Mouse (Mus musculus): ENCODE measurements around the gene Manf. TPM values are rescaled to one million over a fixed set of nuclear protein-coding genes. Genes with fewer than 3 reads are reported as not detected.
A peak's percentile ranks its signal among the peaks of the same experiment; 100 is the strongest.

Gene Manf
- total and polyA plus RNA-seq, 3 experiments: 181 to 358 (median 292) TPM

DNA sequence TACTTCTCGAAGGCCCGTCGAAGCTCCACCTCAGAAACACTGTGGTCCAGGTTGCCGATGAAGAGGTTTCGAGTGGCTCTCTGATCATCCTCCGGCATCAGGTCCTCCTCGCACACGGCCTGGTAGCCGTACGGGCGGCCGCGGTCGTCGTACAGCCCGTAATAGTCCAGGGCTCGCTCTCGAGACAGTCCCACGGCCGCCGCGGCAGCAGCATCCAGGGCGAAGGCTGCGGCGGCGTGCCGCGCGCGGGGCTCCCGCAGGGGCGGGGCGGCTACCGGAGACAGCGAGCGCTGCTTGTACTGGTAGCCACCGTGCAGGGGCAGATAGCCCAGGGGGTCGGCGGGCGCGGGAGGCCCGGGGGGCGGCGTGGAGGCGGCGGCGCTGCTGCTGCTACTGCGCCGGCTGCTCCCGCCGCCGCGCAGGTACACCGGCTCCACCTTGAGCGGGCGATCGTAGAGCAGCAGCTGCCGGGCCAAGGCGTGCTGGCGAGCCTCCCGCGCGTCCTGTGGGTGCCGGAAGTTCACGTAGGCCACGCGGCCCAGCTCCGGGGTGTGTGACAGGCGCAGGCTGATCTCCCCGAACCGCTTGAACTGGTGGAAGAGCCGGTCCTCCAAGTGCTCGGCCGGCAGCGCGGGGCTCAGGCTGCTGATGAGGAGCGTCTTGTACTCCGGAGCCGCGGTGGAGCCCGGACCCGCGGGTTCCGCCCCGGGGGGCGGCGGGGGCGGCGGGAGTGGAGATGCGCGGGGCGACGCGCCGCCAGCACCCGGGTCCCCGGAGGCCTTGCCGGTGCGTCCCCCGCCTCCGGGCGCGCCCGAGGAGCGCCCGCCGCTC, 5.7 kb downstream of the Manf start:
- dilution Hi-C loops (cut with MboI; ENCODE audit: extremely low pct_ligation_motif_present, extremely low pct_unique_long_range_greater_than_20kb, low sequenced_read_pairs): no loop called here
- no peak for TF ChIP-seq CHD2 (IDR thresholded peaks at IDR 0.05; ENCODE audit: low read length)
- Histone ChIP-seq H3K79me2 (replicated peaks; ENCODE audit: control insufficient read depth, extremely low read depth, insufficient read depth, poor library complexity, severe bottlenecking) (peaks cover 54% of the 10 kb centered on the region), H3K27ac (ENCODE audit: insufficient read depth, low read depth) (peak overlapping the region; percentile 47; the same call in 1 of the 2 replicates), H3K27me3 (replicated peaks) (no peaks in the 10 kb centered on the region), H3K4me2 (ENCODE audit: insufficient read depth, low read depth, poor library complexity, severe bottlenecking) (peak overlapping the region; percentile 18), H3K4me3 (replicated peaks in 1 of 3; ENCODE audit: low read depth in 2 of 3, low read length in 2 of 3, poor library complexity in 1 of 3) (peak overlapping the region; percentile 59 to 84 (median 84)), H3K9me3 (replicated peaks; ENCODE audit: low read length) (no peaks in the 10 kb centered on the region), H3K4me1 (ENCODE audit: control insufficient read depth in 1 of 2, insufficient read depth in 2 of 2) (peaks cover 23 to 81% of the 10 kb centered on the region in 2 experiments), H3K9ac (ENCODE audit: insufficient read depth, low read depth) (peak overlapping the region; percentile 95), H3K36me3 (replicated peaks in 1 of 2; ENCODE audit: control insufficient read depth in 1 of 2, insufficient read depth in 1 of 2, low read length in 1 of 2) (peaks cover 47 to 72% of the 10 kb centered on the region in 2 experiments)
- in situ Hi-C loops (cut with MboI; ENCODE audit: low pct_ligation_motif_present, low pct_unique_long_range_greater_than_20kb, low sequenced_read_pairs): no loop called here
- peak; percentile 31 for DNase-seq (ENCODE audit: extremely low read depth)

- DNase-seq (ENCODE audit: extremely low read depth): no peak
- no peaks in the 10 kb centered on the region for H3K9me3 ChIP-seq (replicated peaks; ENCODE audit: low read length)
- H3K9ac ChIP-seq (ENCODE audit: insufficient read depth, low read depth): peak overlapping the region; percentile 95; the same call in 1 of the 2 replicates
- no peak overlapping the region for H3K27ac ChIP-seq (ENCODE audit: insufficient read depth, low read depth)
- peaks cover 44 to 70% of the 10 kb centered on the region in 2 experiments for H3K36me3 ChIP-seq (replicated peaks in 1 of 2; ENCODE audit: control insufficient read depth in 1 of 2, insufficient read depth in 1 of 2, low read length in 1 of 2)
- H3K4me3 ChIP-seq (replicated peaks in 1 of 3; ENCODE audit: low read depth in 2 of 3, low read length in 2 of 3, poor library complexity in 1 of 3): peak overlapping the region; percentile 59 to 84 (median 84)
- in situ Hi-C loops (cut with MboI; ENCODE audit: low pct_ligation_motif_present, low pct_unique_long_range_greater_than_20kb, low sequenced_read_pairs): no loop called here
- peaks cover 23 to 78% of the 10 kb centered on the region in 2 experiments for H3K4me1 ChIP-seq (ENCODE audit: control insufficient read depth in 1 of 2, insufficient read depth in 2 of 2)
- dilution Hi-C loops (cut with MboI; ENCODE audit: extremely low pct_ligation_motif_present, extremely low pct_unique_long_range_greater_than_20kb, low sequenced_read_pairs): no loop called here
- peaks cover 47% of the 10 kb centered on the region for H3K79me2 ChIP-seq (replicated peaks; ENCODE audit: control insufficient read depth, extremely low read depth, insufficient read depth, poor library complexity, severe bottlenecking)
- no peak for TF ChIP-seq TCF12 (IDR thresholded peaks at IDR 0.05; ENCODE audit: low read depth, low read length)
- TF ChIP-seq ZKSCAN1 (IDR thresholded peaks at IDR 0.05; ENCODE audit: borderline replicate concordance, low read depth, low read length): no peak
- TF ChIP-seq EP300 (IDR thresholded peaks at IDR 0.05; ENCODE audit: low read length): no peak
- no peak for TF ChIP-seq MAX (IDR thresholded peaks at IDR 0.05; ENCODE audit: low read length)
- peak overlapping the region; percentile 18 for H3K4me2 ChIP-seq (ENCODE audit: insufficient read depth, low read depth, poor library complexity, severe bottlenecking)
- no peaks in the 10 kb centered on the region for H3K27me3 ChIP-seq (replicated peaks)
Measured at GRCm38 (mm10) chr9:106884996-106885900, 6.5 kb downstream of the Manf start.

DNA sequence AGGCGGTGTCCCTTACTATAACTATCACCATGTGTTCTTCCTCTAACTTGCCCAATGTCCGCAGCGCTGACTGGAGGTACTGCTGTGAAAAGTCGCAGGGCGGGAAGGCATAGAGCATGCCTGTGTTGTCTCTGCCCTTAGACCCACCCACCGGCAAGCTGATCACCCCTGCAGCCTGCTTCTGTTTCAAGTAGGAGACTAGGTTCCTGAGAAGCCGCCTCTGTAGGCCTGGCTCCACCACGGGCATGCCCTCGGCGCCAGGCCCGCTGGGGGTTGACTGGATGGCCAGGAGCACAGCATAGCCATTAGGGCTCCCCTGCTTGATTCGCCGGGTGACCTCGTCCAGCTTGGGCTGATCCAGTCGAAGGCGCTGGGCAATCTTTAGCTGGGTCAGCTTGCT, 7.5 kb downstream of the Manf start:
- H3K79me2 ChIP-seq (replicated peaks; ENCODE audit: control insufficient read depth, extremely low read depth, insufficient read depth, poor library complexity, severe bottlenecking): peaks cover 38% of the 10 kb centered on the region
- no peaks in the 10 kb centered on the region for H3K27me3 ChIP-seq (replicated peaks)
- no peaks in the 10 kb centered on the region for H3K9me3 ChIP-seq (replicated peaks; ENCODE audit: low read length)
- H3K27ac ChIP-seq (ENCODE audit: insufficient read depth, low read depth): no peak overlapping the region
- H3K4me3 ChIP-seq (replicated peaks in 1 of 3; ENCODE audit: low read depth in 2 of 3, low read length in 2 of 3, poor library complexity in 1 of 3): peak overlapping the region in 2 of 3 experiments; percentile 40 to 84
- H3K4me2 ChIP-seq (ENCODE audit: insufficient read depth, low read depth, poor library complexity, severe bottlenecking): peak overlapping the region; percentile 18
- peaks cover 23 to 69% of the 10 kb centered on the region in 2 experiments for H3K4me1 ChIP-seq (ENCODE audit: control insufficient read depth in 1 of 2, insufficient read depth in 2 of 2)
- TF ChIP-seq ETS1 (conservative IDR thresholded peaks at IDR 0.05; ENCODE audit: low read depth, low read length) (no peak), ELF1 (IDR thresholded peaks at IDR 0.05; ENCODE audit: low read depth, low read length) (no peak), MXI1 (IDR thresholded peaks at IDR 0.05; ENCODE audit: low read depth, low read length) (no peak; the same call in 1 of the 2 replicates), CHD2 (IDR thresholded peaks at IDR 0.05; ENCODE audit: low read length) (no peak), IRF4 (IDR thresholded peaks at IDR 0.05; ENCODE audit: low read depth, low read length) (no peak), NELFE (IDR thresholded peaks at IDR 0.05; ENCODE audit: low read depth, low read length) (no peak), MAFK (IDR thresholded peaks at IDR 0.05; ENCODE audit: insufficient replicate concordance, low read length) (no peak), RCOR1 (conservative IDR thresholded peaks at IDR 0.05; ENCODE audit: low read depth, low read length) (no peak), CHD1 (IDR thresholded peaks at IDR 0.05; ENCODE audit: low read depth, low read length) (no peak), ZMIZ1 (IDR thresholded peaks at IDR 0.05; ENCODE audit: low read depth, low read length) (no peak), TBP (conservative IDR thresholded peaks at IDR 0.05; ENCODE audit: low read depth, low read length) (no peak), JUN (IDR thresholded peaks at IDR 0.05; ENCODE audit: insufficient read depth, low read depth, low read length) (no peak), KAT2A (IDR thresholded peaks at IDR 0.05; ENCODE audit: insufficient replicate concordance, low read length) (no peak), SIN3A (IDR thresholded peaks at IDR 0.05; ENCODE audit: low read length) (no peak), USF1 (IDR thresholded peaks at IDR 0.05; ENCODE audit: low read depth, low read length) (no peak)
- peaks cover 43 to 70% of the 10 kb centered on the region in 2 experiments for H3K36me3 ChIP-seq (replicated peaks in 1 of 2; ENCODE audit: control insufficient read depth in 1 of 2, insufficient read depth in 1 of 2, low read length in 1 of 2)
- peak; percentile 45 for DNase-seq (ENCODE audit: extremely low read depth)
- in situ Hi-C loops (cut with MboI; ENCODE audit: low pct_ligation_motif_present, low pct_unique_long_range_greater_than_20kb, low sequenced_read_pairs): no loop called here
- peak overlapping the region; percentile 15; the same call in 1 of the 2 replicates for H3K9ac ChIP-seq (ENCODE audit: insufficient read depth, low read depth)
- dilution Hi-C loops (cut with MboI; ENCODE audit: extremely low pct_ligation_motif_present, extremely low pct_unique_long_range_greater_than_20kb, low sequenced_read_pairs): no loop called here

All from CH12.LX (cell line).